Mouse (Mus musculus): ENCODE measurements around the gene Slc39a5. TPM values are rescaled to one million over a fixed set of nuclear protein-coding genes. Genes with fewer than 3 reads are reported as not detected.

The Slc39a5 gene
- polyA plus RNA-seq, 1 experiment from 2014 or later, result not detected

DNA sequence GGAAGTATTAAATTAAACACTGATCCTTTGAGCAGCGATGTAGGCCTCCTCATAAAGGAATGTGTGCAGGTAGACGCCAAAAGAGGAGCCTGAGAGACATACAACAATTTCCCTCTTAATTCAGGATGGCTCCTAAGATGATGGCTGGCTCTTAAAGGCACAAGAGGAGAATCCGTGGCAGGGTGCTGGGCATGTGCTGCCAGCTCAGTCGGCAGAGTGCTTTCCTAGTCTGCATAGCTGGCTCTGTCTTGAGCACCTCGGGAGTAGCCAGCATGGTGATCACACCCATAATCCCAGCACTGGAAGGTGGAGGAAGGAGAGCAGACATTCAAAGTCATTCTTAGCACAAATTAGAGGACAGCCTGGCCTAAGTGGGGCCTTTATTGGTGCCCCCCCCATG, 34.8 kb upstream of the Slc39a5 start:
- 87% methylated on average over 5 of the region's 5 CpGs for WGBS
- Histone ChIP-seq H3K36me3 (replicated peaks; ENCODE audit: control insufficient read depth, insufficient read depth, low read depth, low read length) (peaks cover 13% of the 10 kb centered on the region), H3K27me3 (ENCODE audit: control insufficient read depth, insufficient read depth, low read length) (no peaks in the 10 kb centered on the region)

DNA sequence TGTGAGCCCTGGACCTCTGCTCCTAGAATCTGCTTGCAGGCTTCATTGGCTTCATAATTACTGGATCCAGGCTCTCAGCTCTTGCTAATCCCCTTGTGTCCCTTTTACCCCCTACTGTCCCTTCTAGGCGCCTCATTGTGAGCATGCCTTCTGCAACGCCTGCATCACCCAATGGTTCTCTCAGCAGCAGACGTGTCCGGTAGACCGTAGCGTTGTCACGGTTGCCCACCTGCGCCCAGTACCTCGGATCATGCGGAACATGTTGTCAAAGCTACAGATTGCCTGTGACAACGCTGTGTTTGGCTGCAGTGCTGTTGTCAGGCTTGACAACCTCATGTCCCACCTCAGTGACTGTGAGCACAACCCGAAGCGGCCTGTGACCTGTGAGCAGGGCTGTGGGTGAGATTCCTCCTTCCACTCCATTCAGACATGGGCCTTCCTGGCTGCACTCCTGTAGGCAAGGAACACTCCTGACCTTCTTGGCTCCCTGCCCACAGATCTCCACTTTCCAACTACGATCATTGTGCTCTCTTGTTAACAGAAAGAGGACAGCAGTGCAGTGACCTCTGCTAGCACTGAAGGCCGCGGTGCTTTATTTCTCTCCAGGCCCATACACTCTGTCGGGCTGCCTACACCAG, 34.3 kb upstream of the Slc39a5 start:
- H3K36me3 ChIP-seq (replicated peaks; ENCODE audit: control insufficient read depth, insufficient read depth, low read depth, low read length), result peaks cover 13% of the 10 kb centered on the region
- ATAC-seq (replicated peaks; ENCODE audit: insufficient number of reproducible peaks, low FRiP score, low TSS enrichment, low read depth), result no peak
- WGBS, result 89% methylated on average over 17 of the region's 17 CpGs
- H3K4me1 ChIP-seq (ENCODE audit: control insufficient read depth, insufficient read depth, low read length), result no peaks in the 10 kb centered on the region
- H3K27ac ChIP-seq (replicated peaks; ENCODE audit: low read depth, low read length), result no peak overlapping the region
- no peaks in the 10 kb centered on the region for H3K9me3 ChIP-seq (replicated peaks; ENCODE audit: control insufficient read depth, low read length)
- H3K4me3 ChIP-seq (ENCODE audit: low read depth, low read length), result no peak overlapping the region
- no peak overlapping the region for H3K9ac ChIP-seq (replicated peaks; ENCODE audit: low read length)
- no peaks in the 10 kb centered on the region for H3K27me3 ChIP-seq (ENCODE audit: control insufficient read depth, insufficient read depth, low read length)
- no peak for DNase-seq (ENCODE audit: low spot score)
- no peak overlapping the region for H3K4me2 ChIP-seq (ENCODE audit: low read depth, low read length)

More for the DNA sequence above, 34.8 kb upstream of the Slc39a5 start:
- Histone ChIP-seq H3K4me1 (ENCODE audit: control insufficient read depth, insufficient read depth, low read length) (no peaks in the 10 kb centered on the region), H3K27ac (replicated peaks; ENCODE audit: low read depth, low read length) (no peak overlapping the region), H3K9me3 (replicated peaks; ENCODE audit: control insufficient read depth, low read length) (no peaks in the 10 kb centered on the region), H3K9ac (replicated peaks; ENCODE audit: low read length) (no peak overlapping the region), H3K4me3 (ENCODE audit: low read depth, low read length) (no peak overlapping the region), H3K4me2 (ENCODE audit: low read depth, low read length) (no peak overlapping the region)
- ATAC-seq (replicated peaks; ENCODE audit: insufficient number of reproducible peaks, low FRiP score, low TSS enrichment, low read depth), result no peak
- no peak for DNase-seq (ENCODE audit: low spot score)

DNA sequence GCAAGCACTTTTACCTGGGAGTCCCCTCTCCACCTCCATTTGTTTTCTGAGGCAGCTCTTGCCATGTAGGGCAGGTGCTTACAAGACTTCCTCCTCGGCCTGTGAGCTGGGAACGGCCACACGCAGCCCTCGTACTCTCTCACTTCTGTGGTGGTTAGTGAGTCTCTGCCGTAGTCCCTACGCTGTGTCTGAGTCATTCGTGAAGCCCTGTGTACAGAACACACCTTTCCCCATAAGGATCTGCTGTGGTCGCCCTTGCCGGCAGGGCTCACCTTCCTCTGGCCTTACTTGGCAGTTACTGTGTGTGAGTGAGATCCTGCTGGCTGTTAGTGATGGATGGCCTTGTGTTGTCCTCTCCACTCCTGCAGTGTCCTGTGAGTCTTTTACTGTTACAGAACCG, 33.7 kb upstream of the Slc39a5 start:
- Histone ChIP-seq H3K9me3 (replicated peaks; ENCODE audit: control insufficient read depth, low read length) (no peaks in the 10 kb centered on the region), H3K27me3 (ENCODE audit: control insufficient read depth, insufficient read depth, low read length) (no peaks in the 10 kb centered on the region), H3K4me1 (ENCODE audit: control insufficient read depth, insufficient read depth, low read length) (no peaks in the 10 kb centered on the region), H3K27ac (replicated peaks; ENCODE audit: low read depth, low read length) (no peak overlapping the region), H3K36me3 (replicated peaks; ENCODE audit: control insufficient read depth, insufficient read depth, low read depth, low read length) (peaks cover 13% of the 10 kb centered on the region), H3K4me2 (ENCODE audit: low read depth, low read length) (no peak overlapping the region), H3K9ac (replicated peaks; ENCODE audit: low read length) (no peak overlapping the region), H3K4me3 (ENCODE audit: low read depth, low read length) (no peak overlapping the region)
- DNase-seq (ENCODE audit: low spot score) (no peak), ATAC-seq (replicated peaks; ENCODE audit: insufficient number of reproducible peaks, low FRiP score, low TSS enrichment, low read depth) (no peak)
- 91% methylated on average over 10 of the region's 10 CpGs for WGBS

DNA sequence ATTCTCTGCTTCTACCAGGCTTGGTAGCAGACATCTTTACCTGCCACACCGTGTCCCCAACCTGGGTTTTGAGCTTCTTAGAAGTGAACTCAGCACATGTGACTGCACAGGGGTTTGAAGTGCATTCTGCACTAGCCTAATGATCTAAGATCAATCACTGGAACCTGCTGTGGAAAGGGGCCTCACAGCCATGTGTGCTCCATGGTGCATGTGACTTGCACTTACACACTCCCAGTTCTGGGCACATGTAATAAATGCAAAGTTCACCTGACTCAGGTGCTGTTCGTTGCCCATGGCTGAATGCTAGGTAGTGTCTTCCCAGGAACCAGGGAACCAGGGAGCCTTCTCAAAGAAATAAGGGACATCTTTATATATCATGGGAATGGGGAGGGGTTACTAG, 32.4 kb upstream of the Slc39a5 start:
- 95% methylated on average over 2 of the region's 2 CpGs for WGBS
- Histone ChIP-seq H3K4me1 (ENCODE audit: control insufficient read depth, insufficient read depth, low read length) (no peaks in the 10 kb centered on the region), H3K4me3 (ENCODE audit: low read depth, low read length) (no peak overlapping the region), H3K27me3 (ENCODE audit: control insufficient read depth, insufficient read depth, low read length) (no peaks in the 10 kb centered on the region), H3K9ac (replicated peaks; ENCODE audit: low read length) (no peak overlapping the region), H3K4me2 (ENCODE audit: low read depth, low read length) (no peak overlapping the region), H3K27ac (replicated peaks; ENCODE audit: low read depth, low read length) (no peak overlapping the region), H3K36me3 (replicated peaks; ENCODE audit: control insufficient read depth, insufficient read depth, low read depth, low read length) (peaks cover 12% of the 10 kb centered on the region), H3K9me3 (replicated peaks; ENCODE audit: control insufficient read depth, low read length) (no peaks in the 10 kb centered on the region)
- DNase-seq (ENCODE audit: low spot score), result no peak
- no peak for ATAC-seq (replicated peaks; ENCODE audit: insufficient number of reproducible peaks, low FRiP score, low TSS enrichment, low read depth)

DNA sequence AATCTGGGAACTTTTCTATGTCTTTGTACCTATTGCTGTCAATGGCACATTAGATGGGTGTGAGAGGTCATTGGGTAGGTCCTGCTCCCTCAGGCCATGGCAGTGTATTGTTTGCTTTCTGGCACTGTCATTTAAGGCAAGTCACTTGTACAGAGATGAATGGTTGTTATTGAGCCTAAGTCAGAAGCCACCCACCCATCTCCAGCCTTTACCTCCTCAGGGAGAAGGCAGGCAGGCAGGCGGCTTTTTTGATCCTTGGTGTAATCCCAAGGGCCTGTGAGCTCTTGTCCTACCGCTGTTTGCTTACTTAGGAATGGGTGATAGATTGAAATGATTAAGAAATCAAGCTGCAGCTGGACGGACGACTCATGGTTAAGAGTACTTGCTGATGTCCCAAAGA, 28.4 kb upstream of the Slc39a5 start:
- no peak overlapping the region for H3K9ac ChIP-seq (replicated peaks; ENCODE audit: low read length)
- no peak for ATAC-seq (replicated peaks; ENCODE audit: insufficient number of reproducible peaks, low FRiP score, low TSS enrichment, low read depth)
- no peak overlapping the region for H3K27ac ChIP-seq (replicated peaks; ENCODE audit: low read depth, low read length)
- no peaks in the 10 kb centered on the region for H3K9me3 ChIP-seq (replicated peaks; ENCODE audit: control insufficient read depth, low read length)
- H3K4me2 ChIP-seq (ENCODE audit: low read depth, low read length), result no peak overlapping the region
- H3K4me3 ChIP-seq (ENCODE audit: low read depth, low read length), result no peak overlapping the region
- H3K36me3 ChIP-seq (replicated peaks; ENCODE audit: control insufficient read depth, insufficient read depth, low read depth, low read length), result no peaks in the 10 kb centered on the region; the same call in none of the 2 replicates
- no peaks in the 10 kb centered on the region for H3K4me1 ChIP-seq (ENCODE audit: control insufficient read depth, insufficient read depth, low read length)
- DNase-seq (ENCODE audit: low spot score), result no peak
- WGBS, result 88% methylated on average over 4 of the region's 4 CpGs
- H3K27me3 ChIP-seq (ENCODE audit: control insufficient read depth, insufficient read depth, low read length), result no peaks in the 10 kb centered on the region

DNA sequence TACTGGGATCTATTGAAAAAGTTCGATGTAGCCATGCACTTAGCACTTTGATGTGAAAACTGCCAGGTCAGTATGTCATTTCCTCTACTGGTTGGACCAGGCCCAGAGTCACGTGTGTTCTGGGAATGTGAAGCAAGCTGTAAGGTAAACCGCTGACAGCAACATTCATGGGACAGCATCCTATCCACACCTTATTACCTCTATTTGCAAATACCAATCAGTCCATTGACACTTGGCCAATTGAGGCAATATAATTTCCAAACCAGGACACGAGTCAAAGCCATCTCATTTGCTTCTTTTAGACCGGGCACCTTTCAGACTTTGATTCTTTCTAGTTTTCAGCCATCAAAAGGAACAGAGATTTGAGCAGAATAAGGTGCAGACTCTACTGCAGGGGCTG, 28.0 kb upstream of the Slc39a5 start:
- no peak for ATAC-seq (replicated peaks; ENCODE audit: insufficient number of reproducible peaks, low FRiP score, low TSS enrichment, low read depth)
- no peak overlapping the region for H3K4me2 ChIP-seq (ENCODE audit: low read depth, low read length)
- no peaks in the 10 kb centered on the region; the same call in none of the 2 replicates for H3K36me3 ChIP-seq (replicated peaks; ENCODE audit: control insufficient read depth, insufficient read depth, low read depth, low read length)
- H3K4me1 ChIP-seq (ENCODE audit: control insufficient read depth, insufficient read depth, low read length), result no peaks in the 10 kb centered on the region
- H3K4me3 ChIP-seq (ENCODE audit: low read depth, low read length), result no peak overlapping the region
- no peaks in the 10 kb centered on the region for H3K9me3 ChIP-seq (replicated peaks; ENCODE audit: control insufficient read depth, low read length)
- H3K27ac ChIP-seq (replicated peaks; ENCODE audit: low read depth, low read length), result no peak overlapping the region
- no peak overlapping the region for H3K9ac ChIP-seq (replicated peaks; ENCODE audit: low read length)
- whole genome bisulfite sequencing, result 91% methylated on average over 5 of the region's 5 CpGs
- H3K27me3 ChIP-seq (ENCODE audit: control insufficient read depth, insufficient read depth, low read length), result no peaks in the 10 kb centered on the region
- no peak for DNase-seq (ENCODE audit: low spot score)

DNA sequence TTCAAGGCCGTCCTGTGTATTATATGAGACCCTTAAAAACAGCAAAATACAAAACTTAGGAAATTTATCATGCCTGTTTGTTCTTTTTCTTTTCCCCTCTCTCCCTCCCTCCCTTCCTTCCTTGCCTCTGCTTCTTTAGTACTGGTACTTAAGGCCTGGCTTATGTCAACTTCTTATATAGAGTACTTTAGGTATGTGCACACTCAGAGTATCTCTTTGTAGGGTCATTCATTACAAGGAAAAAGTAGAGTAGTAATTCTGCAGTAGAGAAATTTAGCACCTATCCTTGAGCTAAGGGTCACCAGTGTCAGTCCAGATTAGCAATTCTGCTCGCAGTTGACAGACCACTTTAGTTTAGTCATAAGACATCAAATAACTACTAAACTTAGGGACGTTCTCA, 24.2 kb upstream of the Slc39a5 start:
- no peak overlapping the region for H3K27ac ChIP-seq (replicated peaks; ENCODE audit: low read depth, low read length)
- 91% methylated on average over 3 of the region's 3 CpGs for WGBS
- H3K36me3 ChIP-seq (replicated peaks; ENCODE audit: control insufficient read depth, insufficient read depth, low read depth, low read length), result peaks cover 2% of the 10 kb centered on the region

DNA sequence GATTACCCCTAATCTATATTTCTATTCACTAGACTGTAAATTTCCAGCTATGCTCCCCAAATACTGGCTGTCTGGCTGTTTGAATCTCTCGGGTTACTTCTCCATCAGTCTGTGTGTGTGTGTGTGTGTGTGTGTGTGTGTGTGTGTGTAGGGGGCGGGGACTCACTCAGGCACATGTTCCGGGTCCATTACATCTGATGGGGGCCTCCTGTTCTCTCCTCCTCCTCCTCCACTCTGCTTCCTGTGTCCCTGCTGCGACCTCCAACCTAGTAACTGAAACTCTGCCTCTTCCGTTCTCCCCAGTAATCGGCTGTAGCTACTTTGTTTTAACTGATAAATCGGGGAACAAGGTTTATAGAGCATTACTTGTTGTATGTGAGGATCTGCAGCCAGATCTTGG, 23.6 kb upstream of the Slc39a5 start:
- Histone ChIP-seq H3K27me3 (ENCODE audit: control insufficient read depth, insufficient read depth, low read length) (no peaks in the 10 kb centered on the region), H3K27ac (replicated peaks; ENCODE audit: low read depth, low read length) (no peak overlapping the region), H3K36me3 (replicated peaks; ENCODE audit: control insufficient read depth, insufficient read depth, low read depth, low read length) (peaks cover 3% of the 10 kb centered on the region), H3K4me1 (ENCODE audit: control insufficient read depth, insufficient read depth, low read length) (no peaks in the 10 kb centered on the region), H3K4me3 (ENCODE audit: low read depth, low read length) (no peak overlapping the region), H3K4me2 (ENCODE audit: low read depth, low read length) (no peak overlapping the region), H3K9ac (replicated peaks; ENCODE audit: low read length) (no peak overlapping the region), H3K9me3 (replicated peaks; ENCODE audit: control insufficient read depth, low read length) (no peaks in the 10 kb centered on the region)
- DNase-seq (ENCODE audit: low spot score) (peak; percentile 42), ATAC-seq (replicated peaks; ENCODE audit: insufficient number of reproducible peaks, low FRiP score, low TSS enrichment, low read depth) (no peak)
- WGBS, result 57% methylated on average over 7 of the region's 7 CpGs

More for the DNA sequence above, 24.2 kb upstream of the Slc39a5 start:
- DNase-seq (ENCODE audit: low spot score) (no peak), ATAC-seq (replicated peaks; ENCODE audit: insufficient number of reproducible peaks, low FRiP score, low TSS enrichment, low read depth) (no peak)
- Histone ChIP-seq H3K4me3 (ENCODE audit: low read depth, low read length) (no peak overlapping the region), H3K4me2 (ENCODE audit: low read depth, low read length) (no peak overlapping the region), H3K4me1 (ENCODE audit: control insufficient read depth, insufficient read depth, low read length) (no peaks in the 10 kb centered on the region), H3K27me3 (ENCODE audit: control insufficient read depth, insufficient read depth, low read length) (no peaks in the 10 kb centered on the region), H3K9ac (replicated peaks; ENCODE audit: low read length) (no peak overlapping the region), H3K9me3 (replicated peaks; ENCODE audit: control insufficient read depth, low read length) (no peaks in the 10 kb centered on the region)
